Mouse (Mus musculus): ENCODE data around the gene Gipc3. TPM values are rescaled to one million over a fixed set of nuclear protein-coding genes. Genes with fewer than 3 reads are reported as not detected.
A peak's percentile ranks its signal among the peaks of the same experiment; 100 is the strongest.

Gene Gipc3
- total and polyA plus RNA-seq, 3 experiments: 0.08 to 0.09 TPM; not detected in 1

GRCm38 (mm10) chr10:81383802-81384604 lies 40.9 kb upstream of the Gipc3 start, which contains the start of the genes Dohh and Gm48551 (continued):
- TF ChIP-seq IRF4 (IDR thresholded peaks at IDR 0.05; ENCODE audit: low read depth, low read length): 0 out of 2 replicates have a peak, but pooled peaks have one; percentile 52
- TF ChIP-seq ZC3H11A (IDR thresholded peaks at IDR 0.05; ENCODE audit: low read depth, low read length): no peak
- TF ChIP-seq MEF2A (IDR thresholded peaks at IDR 0.05; ENCODE audit: borderline replicate concordance, low read depth, low read length): peak; percentile 34; the same call in 1 of the 2 replicates
- TF ChIP-seq ELF1 (IDR thresholded peaks at IDR 0.05; ENCODE audit: low read depth, low read length): peak; percentile 95
- TF ChIP-seq TCF12 (IDR thresholded peaks at IDR 0.05; ENCODE audit: low read depth, low read length): peak; percentile 96

- Histone ChIP-seq H3K9me3 (replicated peaks; ENCODE audit: low read length) (no peaks in the 10 kb centered on the region), H3K9ac (ENCODE audit: insufficient read depth, low read depth) (no peak overlapping the region), H3K27me3 (replicated peaks) (no peaks in the 10 kb centered on the region), H3K4me3 (replicated peaks in 1 of 3; ENCODE audit: low read depth in 2 of 3, low read length in 2 of 3, poor library complexity in 1 of 3) (no peak overlapping the region), H3K79me2 (replicated peaks; ENCODE audit: control insufficient read depth, extremely low read depth, insufficient read depth, poor library complexity, severe bottlenecking) (peaks cover 25% of the 10 kb centered on the region), H3K4me2 (ENCODE audit: insufficient read depth, low read depth, poor library complexity, severe bottlenecking) (no peak overlapping the region), H3K27ac (ENCODE audit: insufficient read depth, low read depth) (no peak overlapping the region), H3K4me1 (ENCODE audit: control insufficient read depth in 1 of 2, insufficient read depth in 2 of 2) (peaks cover 7 to 26% of the 10 kb centered on the region in 2 experiments), H3K36me3 (replicated peaks in 1 of 2; ENCODE audit: control insufficient read depth in 1 of 2, insufficient read depth in 1 of 2, low read length in 1 of 2) (peaks cover 13 to 15% of the 10 kb centered on the region in 2 experiments)
- no peak for DNase-seq (ENCODE audit: extremely low read depth)
- dilution Hi-C loops (cut with MboI; ENCODE audit: extremely low pct_ligation_motif_present, extremely low pct_unique_long_range_greater_than_20kb, low sequenced_read_pairs) (no loop called here), in situ Hi-C loops (cut with MboI; ENCODE audit: low pct_ligation_motif_present, low pct_unique_long_range_greater_than_20kb, low sequenced_read_pairs) (loop anchor here (5.0 kb wide), 1 partner anchor 150 kb away; no protein-coding TSS in a partner anchor)
- TF ChIP-seq JUN (IDR thresholded peaks at IDR 0.05; ENCODE audit: insufficient read depth, low read depth, low read length) (no peak), RAD21 (IDR thresholded peaks at IDR 0.05; ENCODE audit: low read depth, low read length) (no peak)
These were observed 39.0 kb upstream of the Gipc3 start for GRCm38 (mm10) chr10:81382039-81382438.

GRCm38 (mm10) chr10:81379809-81380378 lies 36.8 kb upstream of the Gipc3 start:
- Histone ChIP-seq H3K4me3 (replicated peaks in 1 of 3; ENCODE audit: low read depth in 2 of 3, low read length in 2 of 3, poor library complexity in 1 of 3) (no peak overlapping the region), H3K27me3 (replicated peaks) (no peaks in the 10 kb centered on the region), H3K36me3 (replicated peaks in 1 of 2; ENCODE audit: control insufficient read depth in 1 of 2, insufficient read depth in 1 of 2, low read length in 1 of 2) (peaks cover 4 to 9% of the 10 kb centered on the region in 2 experiments), H3K9ac (ENCODE audit: insufficient read depth, low read depth) (no peak overlapping the region), H3K4me2 (ENCODE audit: insufficient read depth, low read depth, poor library complexity, severe bottlenecking) (no peak overlapping the region), H3K9me3 (replicated peaks; ENCODE audit: low read length) (no peaks in the 10 kb centered on the region), H3K27ac (ENCODE audit: insufficient read depth, low read depth) (no peak overlapping the region), H3K79me2 (replicated peaks; ENCODE audit: control insufficient read depth, extremely low read depth, insufficient read depth, poor library complexity, severe bottlenecking) (peaks cover 32% of the 10 kb centered on the region), H3K4me1 (ENCODE audit: control insufficient read depth in 1 of 2, insufficient read depth in 2 of 2) (peaks cover 2 to 27% of the 10 kb centered on the region in 2 experiments; a peak in 2 of 4 replicates)
- no peak for DNase-seq (ENCODE audit: extremely low read depth)
- dilution Hi-C loops (cut with MboI; ENCODE audit: extremely low pct_ligation_motif_present, extremely low pct_unique_long_range_greater_than_20kb, low sequenced_read_pairs): no loop called here
- TF ChIP-seq MYC (IDR thresholded peaks at IDR 0.05; ENCODE audit: low read depth, low read length): no peak
- TF ChIP-seq POLR2AphosphoS2 (IDR thresholded peaks at IDR 0.05; ENCODE audit: low read depth, low read length): no peak
- TF ChIP-seq CHD1 (IDR thresholded peaks at IDR 0.05; ENCODE audit: low read depth, low read length): no peak
- TF ChIP-seq ZNF384 (IDR thresholded peaks at IDR 0.05; ENCODE audit: low read depth, low read length): no peak
- TF ChIP-seq EP300 (IDR thresholded peaks at IDR 0.05; ENCODE audit: low read length): no peak
- no peak for TF ChIP-seq IRF4 (IDR thresholded peaks at IDR 0.05; ENCODE audit: low read depth, low read length)
- no peak for TF ChIP-seq RAD21 (IDR thresholded peaks at IDR 0.05; ENCODE audit: low read depth, low read length)
- no peak for TF ChIP-seq MAX (IDR thresholded peaks at IDR 0.05; ENCODE audit: low read length)
- TF ChIP-seq ZKSCAN1 (IDR thresholded peaks at IDR 0.05; ENCODE audit: borderline replicate concordance, low read depth, low read length): no peak
- no peak for TF ChIP-seq CHD2 (IDR thresholded peaks at IDR 0.05; ENCODE audit: low read length)
- TF ChIP-seq ETS1 (conservative IDR thresholded peaks at IDR 0.05; ENCODE audit: low read depth, low read length): no peak
- no peak for TF ChIP-seq JUND (conservative IDR thresholded peaks at IDR 0.05; ENCODE audit: low read depth, low read length)
- TF ChIP-seq CTCF (conservative IDR thresholded peaks at IDR 0.05 in 1 of 2, IDR thresholded peaks at IDR 0.05 in 1 of 2; ENCODE audit: low read depth in 2 of 2, low read length in 2 of 2): no peak
- no peak for TF ChIP-seq MEF2A (IDR thresholded peaks at IDR 0.05; ENCODE audit: borderline replicate concordance, low read depth, low read length)
- no peak for TF ChIP-seq USF2 (conservative IDR thresholded peaks at IDR 0.05; ENCODE audit: low read depth, low read length)
- no peak for TF ChIP-seq SMC3 (IDR thresholded peaks at IDR 0.05; ENCODE audit: low read depth, low read length)
- TF ChIP-seq KAT2A (IDR thresholded peaks at IDR 0.05; ENCODE audit: insufficient replicate concordance, low read length): no peak
- TF ChIP-seq ELF1 (IDR thresholded peaks at IDR 0.05; ENCODE audit: low read depth, low read length): no peak
- in situ Hi-C loops (cut with MboI; ENCODE audit: low pct_ligation_motif_present, low pct_unique_long_range_greater_than_20kb, low sequenced_read_pairs): loop anchor here (5.0 kb wide), 1 partner anchor 152 kb away; no protein-coding TSS in a partner anchor
